Mouse (Mus musculus) MN1 (cell line): ENCODE measurements around the gene Vwce.

Source experiments
- DNase-seq: peaks from one replicate; pipeline ENCODE4 v3.0.0-alpha.2; 2016; ENCODE audit warnings: low spot score

Vwce gene

DNA sequence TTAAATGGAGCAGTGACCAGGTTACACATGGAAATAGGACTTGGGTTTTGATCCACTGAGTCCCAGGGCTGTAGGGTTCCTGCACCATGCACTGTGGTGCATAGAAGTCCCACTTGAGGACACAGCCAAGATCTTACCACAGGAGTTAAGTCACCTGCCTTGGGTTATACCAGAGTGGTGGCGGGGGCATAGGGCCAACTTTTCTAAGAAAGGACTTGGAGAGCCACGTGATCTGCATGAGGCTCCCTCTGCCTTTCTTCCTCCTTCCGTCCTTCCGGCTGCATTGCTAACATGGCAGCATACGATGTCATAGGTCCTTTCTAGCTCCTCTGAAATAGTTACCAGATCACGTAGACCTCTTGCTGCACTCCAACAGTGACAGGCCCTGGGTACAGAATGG is 81.5 kb downstream of the Vwce start:
- DNase-seq = no peak
